Mouse (Mus musculus) thymus, adult 18-20 months (tissue): ENCODE results near the gene Hoxc13.

ENCODE experiments used
- DNase-seq, 2 experiments: peaks; one replicate each; pipeline ENCODE4 v3.0.0; 2022; ENCODE audit warnings: mixed read lengths in 2 of 2

Gene Hoxc13

DNA sequence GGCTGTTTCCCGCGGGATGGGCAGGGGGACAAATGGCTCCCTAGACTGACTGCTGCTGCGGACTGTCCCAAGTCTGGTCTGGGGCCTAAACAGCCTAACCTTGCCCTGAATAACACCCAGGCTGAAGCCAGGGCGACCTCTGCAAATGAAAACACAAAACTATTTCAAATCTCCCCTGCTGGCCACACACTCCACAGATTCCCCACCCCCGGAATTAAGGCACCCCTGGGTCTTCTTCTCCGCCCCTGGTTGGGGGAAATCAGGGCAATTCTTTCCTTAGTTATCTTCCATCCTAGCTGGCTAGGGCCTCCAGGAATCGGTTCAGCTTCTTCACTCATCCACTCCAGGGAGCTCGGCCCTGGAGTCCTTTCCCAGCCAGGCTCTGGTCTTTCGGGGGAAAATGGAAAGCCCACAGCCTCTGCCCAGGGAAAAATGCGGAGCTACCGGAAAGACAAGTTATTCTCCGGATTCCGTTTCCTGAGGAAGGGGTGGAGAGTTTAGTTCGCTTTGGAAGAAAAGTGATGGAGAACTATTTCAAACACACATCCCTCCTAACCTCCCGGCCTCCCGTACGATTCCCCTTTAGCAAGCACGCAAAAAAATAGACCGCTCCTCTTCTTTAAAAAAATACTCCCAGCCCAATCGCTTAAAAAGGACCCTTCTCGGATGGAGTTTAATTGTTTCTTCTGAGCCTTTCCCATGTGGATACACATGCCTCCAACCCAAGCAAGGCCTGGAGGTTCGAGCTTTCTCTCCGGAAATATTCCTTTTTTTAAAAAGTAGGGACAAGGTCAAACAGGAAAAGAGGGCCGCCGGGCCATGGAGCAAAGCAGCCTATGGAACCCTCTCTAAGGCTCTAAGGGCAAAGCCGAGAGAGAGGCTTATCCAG is 44.3 kb downstream of the Hoxc13 start:
- no peak for DNase-seq

DNA sequence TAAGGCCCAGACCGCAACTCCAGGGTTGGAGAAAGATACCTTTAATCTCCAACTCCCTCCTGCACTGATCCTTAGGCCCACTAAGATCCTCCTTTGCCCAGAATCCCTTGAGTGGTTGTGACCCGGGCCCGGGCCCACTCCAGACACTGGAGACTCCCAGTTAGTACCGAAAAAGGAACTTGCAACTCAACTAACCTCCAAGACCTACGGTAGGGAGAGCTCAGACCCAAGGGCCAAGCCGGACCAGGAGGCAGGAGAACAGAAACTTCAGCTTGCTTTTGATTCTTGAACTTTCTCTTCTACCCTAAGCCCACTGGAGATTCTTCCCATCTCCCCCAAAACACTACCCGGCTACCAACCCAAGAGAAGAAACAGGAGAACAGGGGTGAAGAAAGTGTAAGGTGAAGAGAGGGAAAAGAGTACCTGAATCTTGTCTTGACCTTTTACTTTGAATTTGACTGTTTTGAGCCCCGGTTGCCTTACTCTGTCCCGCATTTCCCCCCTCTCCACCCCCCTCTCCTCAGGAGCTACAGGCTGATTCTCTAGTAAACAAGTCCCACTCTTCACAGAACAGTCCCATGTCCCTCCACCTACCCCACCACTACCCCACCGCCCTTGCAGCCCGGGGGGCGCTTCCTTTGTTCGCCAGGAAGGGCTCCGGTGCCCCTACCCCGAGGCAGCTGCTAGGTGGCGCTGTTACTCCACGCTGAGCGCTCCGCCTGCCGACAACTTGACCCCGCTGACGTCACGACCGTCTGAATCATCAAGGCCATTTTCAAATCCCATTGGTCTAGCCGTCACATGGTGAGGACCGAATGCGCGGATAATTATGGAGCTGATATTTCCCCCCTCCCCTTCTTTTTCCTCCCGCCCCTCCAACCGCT is 45.2 kb downstream of the Hoxc13 start:
- peak; percentile 22 to 28 for DNase-seq

DNA sequence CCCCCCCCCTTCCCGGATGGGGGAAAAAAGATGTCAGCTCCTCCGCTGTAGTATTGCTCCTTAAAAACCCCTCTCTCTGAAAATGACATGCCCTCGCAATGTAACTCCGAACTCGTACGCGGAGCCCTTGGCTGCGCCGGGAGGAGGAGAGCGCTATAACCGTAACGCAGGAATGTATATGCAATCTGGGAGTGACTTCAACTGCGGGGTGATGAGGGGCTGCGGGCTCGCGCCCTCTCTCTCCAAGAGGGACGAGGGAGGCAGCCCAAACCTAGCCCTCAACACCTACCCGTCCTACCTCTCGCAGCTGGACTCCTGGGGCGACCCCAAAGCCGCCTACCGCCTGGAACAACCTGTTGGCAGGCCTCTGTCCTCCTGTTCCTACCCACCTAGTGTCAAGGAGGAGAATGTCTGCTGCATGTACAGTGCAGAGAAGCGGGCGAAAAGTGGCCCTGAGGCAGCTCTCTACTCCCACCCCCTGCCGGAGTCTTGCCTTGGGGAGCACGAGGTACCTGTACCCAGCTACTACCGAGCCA is 45.9 kb downstream of the Hoxc13 start, which contains the start of gene Hoxc10:
Hoxc10 (plus strand) TSS at position 21 of the 536 bp plus-strand sequence.
- no peak for DNase-seq

DNA sequence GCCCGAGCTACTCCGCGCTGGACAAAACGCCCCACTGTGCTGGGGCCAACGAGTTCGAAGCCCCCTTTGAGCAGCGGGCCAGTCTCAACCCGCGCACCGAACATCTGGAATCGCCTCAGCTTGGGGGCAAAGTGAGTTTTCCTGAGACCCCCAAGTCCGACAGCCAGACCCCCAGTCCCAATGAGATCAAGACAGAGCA is 46.3 kb downstream of the Hoxc13 start, which contains the start of gene Hoxc5:
Hoxc5 (plus strand) TSS at position 132 of the 199 bp plus-strand sequence.
- DNase-seq = no peak

DNA sequence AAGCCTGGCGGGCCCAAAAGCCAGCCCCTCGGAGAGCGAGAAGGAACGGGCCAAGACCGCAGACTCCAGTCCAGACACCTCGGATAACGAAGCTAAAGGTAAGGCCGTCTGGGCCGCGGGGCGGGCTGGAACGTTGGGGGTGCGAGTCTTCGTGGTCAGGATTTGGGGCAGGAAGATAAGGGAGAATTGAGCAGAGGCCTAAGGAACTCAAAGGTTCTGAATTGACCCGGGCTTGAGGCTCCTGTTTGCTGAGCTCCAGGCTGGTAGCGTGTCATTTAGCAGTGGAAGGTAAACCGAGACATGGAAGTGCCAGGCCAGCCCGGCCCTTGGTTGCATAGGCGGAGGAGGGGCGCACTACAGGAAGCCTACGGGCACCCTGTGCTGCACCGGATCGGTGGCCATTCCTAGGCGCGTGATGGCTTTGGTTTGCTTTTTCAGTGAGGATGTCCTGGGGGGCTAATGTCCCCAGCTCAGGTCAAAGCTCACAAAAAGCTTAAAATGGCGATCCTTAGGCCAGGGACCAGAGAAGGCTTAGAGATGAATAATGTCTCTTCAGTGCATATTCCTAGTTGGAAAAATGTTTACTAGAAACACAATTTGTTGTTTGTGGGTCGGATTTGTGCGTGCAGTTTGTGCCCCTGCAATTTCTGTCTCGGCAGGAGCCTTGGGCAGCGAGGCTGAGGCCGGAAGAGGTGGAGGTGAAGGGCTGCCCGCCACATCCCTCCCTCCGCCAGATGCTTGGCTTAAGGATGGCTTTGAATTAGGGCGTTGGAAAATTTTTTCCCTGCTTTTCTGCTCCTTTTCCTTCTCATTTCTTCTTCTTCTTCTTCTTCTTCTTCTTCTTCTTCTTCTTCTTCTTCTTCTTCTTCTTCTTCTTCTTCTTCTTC is 46.9 kb downstream of the Hoxc13 start:
- no peak for DNase-seq

DNA sequence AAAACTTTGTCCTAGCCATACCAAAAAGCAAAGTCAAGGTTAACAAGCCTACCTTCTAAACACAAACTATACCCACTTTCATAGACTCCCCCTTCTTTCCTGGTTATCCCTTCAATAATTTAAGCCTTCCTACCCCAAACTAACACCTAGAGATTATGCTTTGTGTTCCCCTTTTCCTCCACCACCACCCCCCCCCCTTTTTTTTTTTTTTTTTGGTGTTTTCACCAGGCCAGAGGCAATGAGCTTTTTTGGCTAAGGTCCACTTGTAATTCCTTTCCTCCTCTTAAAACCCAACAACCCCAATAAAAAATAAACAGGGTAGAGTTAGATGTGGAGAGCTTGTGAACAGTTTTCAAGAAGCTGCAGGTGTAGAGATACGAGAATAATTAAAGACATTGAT is 48.4 kb downstream of the Hoxc13 start:
- DNase-seq = no peak

DNA sequence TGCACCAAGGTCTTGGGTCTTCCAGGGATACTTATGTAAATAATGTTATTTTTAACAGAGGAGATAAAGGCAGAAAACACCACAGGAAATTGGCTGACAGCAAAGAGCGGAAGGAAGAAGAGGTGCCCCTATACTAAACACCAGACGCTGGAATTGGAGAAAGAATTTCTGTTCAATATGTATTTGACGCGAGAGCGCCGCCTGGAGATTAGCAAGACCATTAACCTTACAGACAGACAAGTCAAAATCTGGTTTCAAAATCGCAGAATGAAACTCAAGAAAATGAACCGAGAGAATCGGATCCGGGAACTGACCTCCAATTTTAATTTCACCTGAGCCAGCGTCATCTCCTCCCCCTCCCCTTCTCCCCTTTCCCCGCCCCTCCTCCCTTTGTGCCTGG is 49.8 kb downstream of the Hoxc13 start:
- DNase-seq = no peak

DNA sequence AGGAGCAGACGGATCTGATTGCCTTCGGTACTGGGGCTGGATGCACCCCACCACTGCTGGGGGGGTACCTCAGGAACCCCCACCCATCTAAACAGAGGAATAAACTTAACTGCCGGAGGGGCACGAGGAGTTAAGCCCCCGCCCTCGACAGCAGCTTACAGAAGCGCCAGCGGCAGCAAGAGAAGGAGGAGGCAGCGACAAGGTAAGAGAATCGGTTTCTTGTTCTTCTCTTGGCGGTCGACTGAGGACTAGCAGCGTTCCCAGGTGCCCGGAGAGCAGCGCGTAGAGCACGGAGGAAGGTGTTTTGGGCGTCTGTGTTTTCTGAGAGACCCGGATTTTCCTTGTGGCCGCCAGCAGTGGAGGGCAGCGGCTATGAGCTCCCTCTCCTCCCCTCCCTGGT is 51.4 kb downstream of the Hoxc13 start:
- DNase-seq = no peak

DNA sequence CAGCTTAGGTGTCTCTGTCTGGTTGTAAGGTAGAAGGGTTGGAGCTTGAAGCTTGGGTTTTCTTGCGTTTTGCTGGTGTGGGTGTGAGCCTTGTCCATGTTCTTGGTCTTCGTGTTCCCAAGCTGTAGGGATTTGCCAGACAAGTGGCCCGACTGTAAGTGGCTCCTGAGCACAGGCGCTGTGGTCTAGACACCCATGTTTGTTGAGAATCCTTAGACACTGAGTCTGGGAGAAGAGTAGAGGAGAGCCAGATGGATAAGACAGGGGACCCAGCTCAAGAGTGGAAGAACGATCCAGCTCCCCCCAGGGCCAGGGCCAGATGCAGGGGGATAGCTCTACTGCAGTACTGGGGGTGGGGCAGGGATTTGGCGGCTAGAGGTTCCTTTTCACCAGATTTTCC is 51.9 kb downstream of the Hoxc13 start:
- DNase-seq = no peak

DNA sequence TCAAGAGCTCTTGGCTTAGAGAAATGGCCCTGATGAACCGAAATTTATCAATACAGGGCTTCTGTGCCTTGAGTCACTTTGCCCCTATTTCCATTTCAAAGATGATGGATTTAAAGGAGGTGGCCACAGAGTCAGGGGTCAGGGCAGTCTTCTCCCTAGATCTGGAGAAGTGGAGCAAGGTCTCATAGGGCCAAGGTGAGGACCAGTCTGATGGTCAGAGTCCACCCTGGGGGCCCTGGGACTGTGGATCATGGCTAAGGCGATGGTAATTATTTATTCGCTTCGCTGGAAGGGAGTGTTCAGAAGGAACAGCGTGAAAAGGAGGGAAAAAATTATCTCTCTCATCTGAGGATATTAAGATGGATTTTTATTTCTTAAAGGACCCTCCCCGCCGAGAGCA is 54.1 kb downstream of the Hoxc13 start:
- no peak for DNase-seq

DNA sequence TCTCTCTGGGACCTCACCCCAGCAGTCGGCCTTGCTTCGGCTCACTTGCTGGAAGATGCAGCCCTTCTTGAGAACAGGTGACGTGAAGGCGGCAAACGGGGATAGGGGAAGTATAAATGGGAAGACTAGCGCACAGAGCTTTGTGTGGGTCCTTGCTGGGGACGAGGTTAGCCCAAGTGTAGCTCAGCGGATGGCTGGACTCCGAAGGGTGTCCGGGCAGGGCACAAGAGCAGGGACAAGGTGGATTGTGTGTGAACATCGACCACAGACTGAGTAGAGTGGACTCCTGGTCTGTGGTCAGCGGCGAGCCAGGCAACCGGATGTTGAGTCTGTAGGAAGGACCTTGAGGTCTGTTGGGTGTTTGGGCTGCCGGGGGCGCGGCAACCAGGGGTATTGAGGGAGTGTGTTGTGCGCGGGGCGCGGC is 54.8 kb downstream of the Hoxc13 start:
- DNase-seq = no peak

DNA sequence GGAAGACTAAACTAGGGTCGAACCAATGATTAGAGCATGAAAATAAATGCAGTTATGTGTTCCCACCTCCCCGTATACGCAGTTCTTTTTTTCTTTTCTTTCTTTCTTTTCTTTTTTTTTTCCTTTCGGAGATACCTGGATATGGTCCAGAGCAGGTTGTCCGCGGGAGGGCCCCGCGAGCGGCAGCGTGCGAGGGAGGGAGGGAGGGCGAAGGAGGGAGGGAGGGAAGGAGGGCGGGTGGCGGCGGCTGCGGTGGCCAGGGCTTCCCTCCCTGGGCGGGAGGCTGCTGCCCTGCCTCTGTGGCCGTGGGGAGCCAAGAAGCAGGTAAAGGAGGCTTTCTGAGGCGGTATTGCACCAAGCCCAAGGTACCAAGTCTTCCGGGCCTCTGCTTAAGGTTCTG is 55.3 kb downstream of the Hoxc13 start, which contains the start of gene Hoxc9:
Hoxc9 (plus strand) TSS at position 269 of the 400 bp plus-strand sequence.
- no peak for DNase-seq

DNA sequence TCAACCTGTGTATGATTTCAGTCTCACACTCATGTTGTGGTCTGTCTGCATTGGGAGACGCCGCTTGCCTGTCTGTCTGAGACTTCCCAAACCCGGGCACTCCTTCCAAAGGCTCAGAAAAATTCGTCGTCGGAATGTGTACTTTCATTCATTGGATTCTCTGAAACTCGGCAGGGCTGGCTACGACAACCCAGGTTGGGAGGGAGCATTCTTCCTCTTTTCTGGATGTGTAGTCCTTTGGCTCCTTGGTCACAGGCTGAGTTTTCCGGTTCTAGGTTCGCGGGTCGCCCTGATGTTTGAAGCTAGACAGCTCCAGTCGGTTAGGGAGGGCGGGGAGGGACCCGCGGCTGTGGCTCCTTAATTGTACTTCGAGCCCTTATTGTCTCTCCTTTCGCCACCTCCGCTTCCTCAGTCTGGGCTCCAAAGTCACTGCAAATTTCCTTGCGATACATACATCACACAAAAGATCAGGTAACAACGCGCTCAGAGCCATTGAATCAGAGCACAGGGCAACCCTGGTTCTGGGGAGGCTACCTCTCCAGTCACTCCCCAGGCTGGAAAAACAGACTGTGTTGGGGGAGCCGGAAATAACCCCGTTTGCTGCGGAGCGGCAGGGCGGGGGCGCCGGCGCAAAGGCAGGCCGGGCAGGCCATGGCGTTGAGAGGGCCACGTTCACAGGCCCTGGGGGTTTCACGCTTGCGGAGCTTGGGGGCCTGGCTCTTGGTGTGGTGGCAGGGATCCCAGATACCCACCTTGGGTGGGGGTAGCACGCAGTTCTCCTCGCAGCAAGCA is 55.9 kb downstream of the Hoxc13 start:
- no peak for DNase-seq

DNA sequence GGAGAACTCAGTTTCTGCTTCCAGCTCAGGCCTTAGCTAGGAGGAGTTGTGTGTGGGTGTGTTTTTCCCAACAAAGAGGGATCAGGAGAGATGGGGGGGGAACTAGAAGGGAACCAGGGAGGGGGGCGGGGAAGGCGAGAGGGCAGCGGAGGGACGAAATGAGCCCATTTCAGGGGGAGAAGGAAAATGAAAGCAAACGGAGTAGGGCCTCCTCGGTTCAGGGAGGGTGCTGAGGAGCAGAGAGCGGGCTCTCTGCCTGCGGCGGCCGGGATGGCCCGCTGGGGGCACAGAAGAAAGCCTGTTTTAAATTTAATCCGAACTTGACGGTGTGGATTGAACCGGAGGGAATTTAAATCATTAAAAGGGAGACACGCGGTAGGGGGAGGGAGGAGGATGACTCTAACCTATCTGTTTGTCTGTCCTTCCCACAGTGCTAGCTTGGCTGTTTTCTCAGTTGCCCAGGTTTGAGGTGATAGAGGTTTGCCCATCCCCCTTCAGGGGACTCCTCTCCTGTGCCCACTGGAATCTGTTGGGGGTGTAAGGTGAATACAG is 56.6 kb downstream of the Hoxc13 start:
- no peak for DNase-seq
